Comparison of ENCODE assay signal across 24 mouse cellular contexts in the genomic region with DNA sequence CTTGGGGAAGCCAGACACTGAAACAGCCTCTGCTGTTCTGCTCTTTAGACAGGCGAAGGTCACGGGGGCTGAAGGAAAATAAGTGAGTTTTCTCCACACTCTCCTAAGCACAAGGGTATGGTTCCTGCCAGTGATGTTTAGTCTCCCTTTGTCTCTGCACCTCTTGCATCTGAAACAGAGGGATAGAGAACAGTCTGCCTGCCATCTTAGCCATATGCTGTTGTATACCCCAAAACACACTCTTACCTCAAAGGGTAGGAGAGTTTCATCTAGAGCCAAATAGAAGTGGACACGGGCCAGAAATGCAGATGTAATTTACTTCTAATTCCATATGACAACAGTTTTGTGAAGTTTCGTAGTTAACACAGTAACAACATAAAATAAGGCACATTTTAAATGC.
A peak's percentile ranks its signal among the peaks of the same experiment; 100 is the strongest.
DNase-seq lines count a peak whose midpoint lies in the region; ATAC-seq and TF ChIP-seq lines count a peak whose summit lies in the region.
"Had no signal": no experiment of that assay in that cellular context is flagged by ENCODE, and none has a peak within 500 bp of the region (broad histone marks: within the 10 kb centered on the region; RNA-seq: fewer than 3 reads in every experiment).

No protein-coding gene starts in this region.

- H3K27me3 ChIP-seq in embryonic facial prominence, embryonic 13.5 days = no peaks in the 10 kb centered on the region
- no peaks in the 10 kb centered on the region for H3K27me3 ChIP-seq in embryonic facial prominence, embryonic 10.5 days (replicated peaks; ENCODE audit: low read depth, poor library complexity, severe bottlenecking)
- no peaks in the 10 kb centered on the region for H3K27me3 ChIP-seq in kidney, embryonic 16.5 days (ENCODE audit: insufficient read depth, low read length)
- no peaks in the 10 kb centered on the region for H3K27me3 ChIP-seq in forebrain, postnatal 0 days (ENCODE audit: insufficient read depth, low read length)
- H3K27me3 ChIP-seq: hindbrain, embryonic 12.5 days; limb, embryonic 15.5 days; liver, embryonic 15.5 days; megakaryocyte, embryonic 14.5 days had no signal

- no peak overlapping the region for H3K4me3 ChIP-seq in embryonic facial prominence, embryonic 13.5 days
- no peak overlapping the region for H3K4me3 ChIP-seq in embryonic facial prominence, embryonic 10.5 days
- no peak overlapping the region for H3K4me3 ChIP-seq in kidney, embryonic 16.5 days (ENCODE audit: low read length)
- no peak overlapping the region for H3K4me3 ChIP-seq in forebrain, postnatal 0 days (ENCODE audit: low read depth, low read length)
- H3K4me3 ChIP-seq in gastrocnemius, adult 2 months = no peak overlapping the region
- H3K4me3 ChIP-seq: hindbrain, embryonic 12.5 days; left cerebral cortex, adult 2 months; limb, embryonic 15.5 days; liver, embryonic 15.5 days; megakaryocyte, embryonic 14.5 days had no signal

- no peak overlapping the region for H3K4me2 ChIP-seq in embryonic facial prominence, embryonic 13.5 days
- no peak overlapping the region for H3K4me2 ChIP-seq in kidney, embryonic 16.5 days (replicated peaks; ENCODE audit: low read depth, low read length)
- H3K4me2 ChIP-seq in forebrain, postnatal 0 days (ENCODE audit: low read depth) = no peak overlapping the region
- H3K4me2 ChIP-seq: hindbrain, embryonic 12.5 days; limb, embryonic 15.5 days; liver, embryonic 15.5 days had no signal

- intact Hi-C loops in gastrocnemius, adult 2 months (cut with DNase I) = no loop called here

- no peak for TF ChIP-seq CTCF in brain, embryonic 14.5 days (IDR thresholded peaks at IDR 0.05; ENCODE audit: borderline replicate concordance, extremely low read depth, insufficient read depth, insufficient read length)
- TF ChIP-seq CTCF in forebrain, postnatal 0 days (IDR thresholded peaks at IDR 0.05; ENCODE audit: low read depth) = no peak
- no peak for TF ChIP-seq CTCF in gastrocnemius, adult 2 months (IDR thresholded peaks at IDR 0.05)

- H3K9me3 ChIP-seq in embryonic facial prominence, embryonic 13.5 days = no peaks in the 10 kb centered on the region
- H3K9me3 ChIP-seq in embryonic facial prominence, embryonic 10.5 days = no peaks in the 10 kb centered on the region
- H3K9me3 ChIP-seq in kidney, embryonic 16.5 days (ENCODE audit: low read length) = no peaks in the 10 kb centered on the region
- no peaks in the 10 kb centered on the region for H3K9me3 ChIP-seq in forebrain, postnatal 0 days (ENCODE audit: low read length)
- H3K9me3 ChIP-seq: hindbrain, embryonic 12.5 days; limb, embryonic 15.5 days; liver, embryonic 15.5 days; megakaryocyte, embryonic 14.5 days had no signal

- no peak overlapping the region for H3K9ac ChIP-seq in embryonic facial prominence, embryonic 13.5 days
- H3K9ac ChIP-seq in kidney, embryonic 16.5 days (replicated peaks; ENCODE audit: low read length) = no peak overlapping the region
- no peak overlapping the region for H3K9ac ChIP-seq in forebrain, postnatal 0 days
- H3K9ac ChIP-seq: hindbrain, embryonic 12.5 days; limb, embryonic 15.5 days; liver, embryonic 15.5 days had no signal

- no peak for TF ChIP-seq POLR2A in brain, embryonic 14.5 days (IDR thresholded peaks at IDR 0.05; ENCODE audit: borderline replicate concordance, extremely low read depth, insufficient read depth, insufficient read length, poor library complexity, severe bottlenecking)

- peak overlapping the region; percentile 40; the same call in 1 of the 2 replicates for H3K27ac ChIP-seq in embryonic facial prominence, embryonic 13.5 days
- no peak overlapping the region for H3K27ac ChIP-seq in embryonic facial prominence, embryonic 10.5 days (replicated peaks)
- H3K27ac ChIP-seq in kidney, embryonic 16.5 days (ENCODE audit: low read length) = peak overlapping the region; percentile 28; the same call in 1 of the 2 replicates
- H3K27ac ChIP-seq in forebrain, postnatal 0 days (ENCODE audit: low read depth, low read length) = no peak overlapping the region
- no peak overlapping the region for H3K27ac ChIP-seq in gastrocnemius, adult 2 months
- H3K27ac ChIP-seq: hindbrain, embryonic 12.5 days; left cerebral cortex, adult 2 months; limb, embryonic 15.5 days; liver, embryonic 15.5 days had no signal

- peaks cover 13% of the 10 kb centered on the region; the same call in 1 of the 2 replicates for H3K4me1 ChIP-seq in embryonic facial prominence, embryonic 13.5 days
- no peaks in the 10 kb centered on the region for H3K4me1 ChIP-seq in embryonic facial prominence, embryonic 10.5 days
- H3K4me1 ChIP-seq in kidney, embryonic 16.5 days (ENCODE audit: insufficient read depth, low read length) = peaks cover 10% of the 10 kb centered on the region
- H3K4me1 ChIP-seq in forebrain, postnatal 0 days (ENCODE audit: insufficient read depth) = no peaks in the 10 kb centered on the region; the same call in 1 of the 2 replicates
- H3K4me1 ChIP-seq: liver, embryonic 15.5 days had no signal

- DNase-seq in embryonic facial prominence, embryonic 10.5 days (ENCODE audit: low spot score) = no peak
- DNase-seq in kidney, postnatal 10 days = no peak
- peak; percentile 64 for DNase-seq in brain, embryonic 14.5 days (ENCODE audit: low read depth)
- DNase-seq in forebrain, postnatal 0 days = peak; percentile 36
- DNase-seq in gastrocnemius, postnatal 4 days (ENCODE audit: low spot score in 2 of 2) = no peak
- no peak for DNase-seq in gastrocnemius, adult 2 months
- DNase-seq: B cell, adult 2 months; cerebellum, adult 18-20 months; cerebellum, postnatal 36 days; gastrocnemius, postnatal 36 days; kidney, adult 9 months; layer of hippocampus, adult 9-11 months; lung, postnatal 10 days; midbrain, embryonic 14.5 days; right cerebral cortex, postnatal 14 days; spleen, adult 18-20 months; thymus, postnatal 36 days had no signal

- WGBS in embryonic facial prominence, embryonic 13.5 days = 71% methylated on average over 4 of the region's 4 CpGs
- WGBS in embryonic facial prominence, embryonic 10.5 days = 79% methylated on average over 4 of the region's 4 CpGs
- 58% methylated on average over 4 of the region's 4 CpGs for WGBS in kidney, embryonic 16.5 days
- 62% methylated on average over 4 of the region's 4 CpGs for WGBS in forebrain, postnatal 0 days

- ATAC-seq in embryonic facial prominence, embryonic 13.5 days (ENCODE audit: insufficient number of reproducible peaks, insufficient read depth, low FRiP score, low TSS enrichment, low read depth) = no peak
- ATAC-seq in kidney, embryonic 16.5 days (ENCODE audit: low FRiP score, low TSS enrichment) = no peak
- peak; percentile 19 for ATAC-seq in forebrain, postnatal 0 days

- no peaks in the 10 kb centered on the region for H3K36me3 ChIP-seq in embryonic facial prominence, embryonic 13.5 days
- H3K36me3 ChIP-seq in embryonic facial prominence, embryonic 10.5 days (replicated peaks) = no peaks in the 10 kb centered on the region
- no peaks in the 10 kb centered on the region for H3K36me3 ChIP-seq in kidney, embryonic 16.5 days (ENCODE audit: insufficient read depth, low read length)
- H3K36me3 ChIP-seq in forebrain, postnatal 0 days (ENCODE audit: insufficient read depth) = no peaks in the 10 kb centered on the region
- H3K36me3 ChIP-seq: hindbrain, embryonic 12.5 days; limb, embryonic 15.5 days; liver, embryonic 15.5 days had no signal

Comparison
In these comparisons a context has a peak if more than half of its experiments do, and no peak if none do; other contexts are left out.
1. H3K27ac ChIP-seq: peak in embryonic facial prominence, embryonic 13.5 days (single experiment) and kidney, embryonic 16.5 days (single experiment); none in embryonic facial prominence, embryonic 10.5 days (single experiment), forebrain, postnatal 0 days (single experiment) and gastrocnemius, adult 2 months (single experiment).
2. DNase-seq: peak in brain, embryonic 14.5 days (single experiment) and forebrain, postnatal 0 days (single experiment); none in embryonic facial prominence, embryonic 10.5 days (single experiment), kidney, postnatal 10 days (single experiment), gastrocnemius, postnatal 4 days (0 of 2) and gastrocnemius, adult 2 months (single experiment).